Comparison of ENCODE assay signal across 8 mouse cellular contexts in genomic region chr8:94172075-94172808, GRCm38 (mm10). TPM values are rescaled to one million over a fixed set of nuclear protein-coding genes. Genes with fewer than 3 reads are reported as not detected.
DNase-seq lines count a peak whose midpoint lies in the region; ATAC-seq and TF ChIP-seq lines count a peak whose summit lies in the region.

Mt2 (plus strand) TSS chr8:94172664.

- H3K4me1 ChIP-seq in embryonic facial prominence, embryonic 12.5 days = peaks cover 16% of the 10 kb centered on the region; the same call in 1 of the 2 replicates
- peaks cover 5% of the 10 kb centered on the region for H3K4me1 ChIP-seq in heart, adult 2 months (ENCODE audit: control insufficient read depth, insufficient read depth, low read length)
- no peaks in the 10 kb centered on the region for H3K4me1 ChIP-seq in kidney, adult 2 months (ENCODE audit: control insufficient read depth, insufficient read depth, low read length)
- H3K4me1 ChIP-seq in limb, embryonic 15.5 days = peaks cover 22% of the 10 kb centered on the region
- peaks cover 19% of the 10 kb centered on the region for H3K4me1 ChIP-seq in midbrain, embryonic 16.5 days (ENCODE audit: control insufficient read depth, insufficient read depth, low read length)
- peaks cover 13% of the 10 kb centered on the region for H3K4me1 ChIP-seq in stomach, embryonic 16.5 days (ENCODE audit: control insufficient read depth, insufficient read depth, low read length)

- H3K79me2 ChIP-seq in heart, adult 2 months (replicated peaks; ENCODE audit: control insufficient read depth, insufficient read depth, low read length) = no peaks in the 10 kb centered on the region

- WGBS in embryonic facial prominence, embryonic 12.5 days = 1% methylated on average over 56 of the region's 56 CpGs
- 1% methylated on average over 56 of the region's 56 CpGs for WGBS in heart, adult 2 months
- whole genome bisulfite sequencing in kidney, adult 2 months = under 1% methylated on average over 56 of the region's 56 CpGs
- WGBS in limb, embryonic 15.5 days = under 1% methylated on average over 55 of the region's 56 CpGs
- WGBS in midbrain, embryonic 16.5 days = under 1% methylated on average over 56 of the region's 56 CpGs
- under 1% methylated on average over 56 of the region's 56 CpGs for WGBS in stomach, embryonic 16.5 days

- no peak within 1 kb of the TSS for H3K27ac ChIP-seq in embryonic facial prominence, embryonic 12.5 days
- H3K27ac ChIP-seq in heart, adult 2 months = peak within 1 kb of the TSS; percentile 57
- H3K27ac ChIP-seq in kidney, adult 2 months (ENCODE audit: insufficient read depth, low read depth, low read length) = peak within 1 kb of the TSS; percentile 34
- H3K27ac ChIP-seq in limb, embryonic 15.5 days = 0 out of 2 replicates have a peak within 1 kb of the TSS, but pooled peaks have one; percentile 13
- no peak within 1 kb of the TSS for H3K27ac ChIP-seq in midbrain, embryonic 16.5 days (ENCODE audit: low read length)
- H3K27ac ChIP-seq in stomach, embryonic 16.5 days (ENCODE audit: low read length) = peak within 1 kb of the TSS; percentile 86

- intact Hi-C loops in heart, adult 2 months (cut with DNase I) = no loop called here

- no peak for TF ChIP-seq POLR2A in heart, adult 2 months (IDR thresholded peaks at IDR 0.05; ENCODE audit: insufficient read depth, low read depth, low read length)
- TF ChIP-seq POLR2A in kidney, adult 2 months (IDR thresholded peaks at IDR 0.05; ENCODE audit: low read depth, low read length) = peak; percentile 43

- peak within 1 kb of the TSS; percentile 45 for H3K4me3 ChIP-seq in embryonic facial prominence, embryonic 12.5 days
- H3K4me3 ChIP-seq in heart, adult 2 months = peak within 1 kb of the TSS; percentile 57
- peak within 1 kb of the TSS; percentile 39 for H3K4me3 ChIP-seq in kidney, adult 2 months (ENCODE audit: insufficient read depth, low read depth, low read length)
- peak within 1 kb of the TSS; percentile 48 for H3K4me3 ChIP-seq in limb, embryonic 15.5 days
- peak within 1 kb of the TSS; percentile 49 for H3K4me3 ChIP-seq in midbrain, embryonic 16.5 days (ENCODE audit: low read depth, low read length)
- peak within 1 kb of the TSS; percentile 56 for H3K4me3 ChIP-seq in stomach, embryonic 16.5 days (replicated peaks; ENCODE audit: low read length)

- no peaks in the 10 kb centered on the region for H3K36me3 ChIP-seq in embryonic facial prominence, embryonic 12.5 days
- no peaks in the 10 kb centered on the region for H3K36me3 ChIP-seq in heart, adult 2 months (ENCODE audit: control insufficient read depth, insufficient read depth, low read length)
- no peaks in the 10 kb centered on the region for H3K36me3 ChIP-seq in kidney, adult 2 months (ENCODE audit: control insufficient read depth, insufficient read depth, low read length)
- H3K36me3 ChIP-seq in limb, embryonic 15.5 days = no peaks in the 10 kb centered on the region
- no peaks in the 10 kb centered on the region for H3K36me3 ChIP-seq in midbrain, embryonic 16.5 days (ENCODE audit: control insufficient read depth, insufficient read depth, low read length)
- no peaks in the 10 kb centered on the region for H3K36me3 ChIP-seq in stomach, embryonic 16.5 days (ENCODE audit: control insufficient read depth, insufficient read depth, low read length)

- no peaks in the 10 kb centered on the region for H3K9me3 ChIP-seq in embryonic facial prominence, embryonic 12.5 days
- H3K9me3 ChIP-seq in limb, embryonic 15.5 days = no peaks in the 10 kb centered on the region
- no peaks in the 10 kb centered on the region for H3K9me3 ChIP-seq in midbrain, embryonic 16.5 days (replicated peaks; ENCODE audit: control insufficient read depth, low read length, poor library complexity, severe bottlenecking)
- no peaks in the 10 kb centered on the region for H3K9me3 ChIP-seq in stomach, embryonic 16.5 days (replicated peaks; ENCODE audit: control insufficient read depth, low read length)

- TF ChIP-seq EP300 in heart, adult 2 months (IDR thresholded peaks at IDR 0.05; ENCODE audit: insufficient read depth, low read depth, low read length) = 0 out of 2 replicates have a peak, but pooled peaks have one; percentile 53

- DNase-seq in B cell, adult 2 months = peak; percentile 23 to 33
- peak; percentile 85 for DNase-seq in adrenal gland, postnatal 10 days
- peak; percentile 77 to 80 for DNase-seq in heart, adult 2 months
- peak; percentile 71 for DNase-seq in kidney, adult 2 months

- peaks cover 81% of the 10 kb centered on the region for H3K27me3 ChIP-seq in embryonic facial prominence, embryonic 12.5 days
- no peaks in the 10 kb centered on the region for H3K27me3 ChIP-seq in heart, adult 2 months (ENCODE audit: control insufficient read depth, insufficient read depth, low read length)
- H3K27me3 ChIP-seq in kidney, adult 2 months (replicated peaks; ENCODE audit: control insufficient read depth, insufficient read depth, low read length) = no peaks in the 10 kb centered on the region
- H3K27me3 ChIP-seq in limb, embryonic 15.5 days = peaks cover 79% of the 10 kb centered on the region
- H3K27me3 ChIP-seq in midbrain, embryonic 16.5 days (ENCODE audit: control insufficient read depth, insufficient read depth, low read depth, low read length) = peaks cover 52% of the 10 kb centered on the region
- peaks cover 30% of the 10 kb centered on the region for H3K27me3 ChIP-seq in stomach, embryonic 16.5 days (ENCODE audit: control insufficient read depth, insufficient read depth, low read length)

- no peak for TF ChIP-seq CTCF in heart, adult 2 months (IDR thresholded peaks at IDR 0.05)
- TF ChIP-seq CTCF in kidney, adult 2 months (conservative IDR thresholded peaks at IDR 0.05; ENCODE audit: insufficient read depth, insufficient read length, low read depth, low read length) = no peak

- peak within 1 kb of the TSS; percentile 37 for H3K9ac ChIP-seq in embryonic facial prominence, embryonic 12.5 days
- H3K9ac ChIP-seq in heart, adult 2 months (ENCODE audit: low read depth, low read length) = peak within 1 kb of the TSS; percentile 62
- H3K9ac ChIP-seq in limb, embryonic 15.5 days = peak within 1 kb of the TSS; percentile 33; the same call in 1 of the 2 replicates
- peak within 1 kb of the TSS; percentile 64 for H3K9ac ChIP-seq in midbrain, embryonic 16.5 days (ENCODE audit: low read depth, low read length)
- H3K9ac ChIP-seq in stomach, embryonic 16.5 days (ENCODE audit: low read length) = peak within 1 kb of the TSS; percentile 70

- H3K4me2 ChIP-seq in embryonic facial prominence, embryonic 12.5 days (replicated peaks) = peak within 1 kb of the TSS; percentile 90
- peak within 1 kb of the TSS; percentile 94 for H3K4me2 ChIP-seq in limb, embryonic 15.5 days
- H3K4me2 ChIP-seq in midbrain, embryonic 16.5 days (ENCODE audit: low read length) = peak within 1 kb of the TSS; percentile 95
- peak within 1 kb of the TSS; percentile 87 for H3K4me2 ChIP-seq in stomach, embryonic 16.5 days (ENCODE audit: low read depth, low read length)

- 0 out of 2 replicates have a peak, but pooled peaks have one; percentile 17 for ATAC-seq in embryonic facial prominence, embryonic 12.5 days (ENCODE audit: insufficient number of reproducible peaks, insufficient read depth, low FRiP score, low TSS enrichment)
- ATAC-seq in limb, embryonic 15.5 days (ENCODE audit: insufficient number of reproducible peaks, low FRiP score, low TSS enrichment, low read depth) = 0 out of 2 replicates have a peak, but pooled peaks have one; percentile 33
- peak; percentile 59; the same call in 1 of the 2 replicates for ATAC-seq in midbrain, embryonic 16.5 days
- peak; percentile 91 for ATAC-seq in stomach, embryonic 16.5 days (ENCODE audit: insufficient read depth, low FRiP score)

RNA-seq across cellular contexts. Expression of gene Mt2, which starts in this region (rescaled TPM):
- total RNA-seq in adrenal gland, postnatal 10 days (2021) = 100 to 1,000 TPM in 1 of 2 experiments, 10 to 100 TPM in 1; 67.8 to 348 TPM
- 28.6 and 37.7 TPM in 2 replicates for polyA plus RNA-seq in embryonic facial prominence, embryonic 12.5 days (2016; fragmentation: Nextera tagmentation; extraction: Ambion mirVana)
- total RNA-seq in heart, adult 2 months (2021) = 10 to 100 TPM; 51.8 to 74.4 TPM
- 15.6 and 32.2 TPM in 2 replicates for polyA plus RNA-seq in heart, adult 2 months (2012; rRNA removed)
- 57.6 and 80.2 TPM in 2 replicates for polyA plus RNA-seq in kidney, adult 2 months (2012; rRNA removed)
- polyA plus RNA-seq in limb, embryonic 15.5 days (2015; fragmentation: Nextera tagmentation; extraction: Ambion mirVana) = 57.2 and 59.8 TPM in 2 replicates
- 11.5 and 17.9 TPM in 2 replicates for polyA plus RNA-seq in midbrain, embryonic 16.5 days (2015; fragmentation: Nextera tagmentation; extraction: Ambion mirVana)
- polyA plus RNA-seq in stomach, embryonic 16.5 days (2015; fragmentation: Nextera tagmentation; extraction: Ambion mirVana) = 524 and 598 TPM in 2 replicates

Comparison
In these comparisons a context has a peak if more than half of its experiments do, and no peak if none do; other contexts are left out.
1. DNase-seq: peak in every context shown above with its lines; median percentile 85 in adrenal gland, postnatal 10 days; 78 in heart, adult 2 months; 71 in kidney, adult 2 months; 28 in B cell, adult 2 months.
2. ATAC-seq: peak in every context shown above with its lines; median percentile 91 in stomach, embryonic 16.5 days; 59 in midbrain, embryonic 16.5 days; 33 in limb, embryonic 15.5 days; 17 in embryonic facial prominence, embryonic 12.5 days.
3. H3K27ac ChIP-seq: peak in heart, adult 2 months (single experiment), kidney, adult 2 months (single experiment), limb, embryonic 15.5 days (single experiment) and stomach, embryonic 16.5 days (single experiment); none in embryonic facial prominence, embryonic 12.5 days (single experiment) and midbrain, embryonic 16.5 days (single experiment).
4. Peak in every context shown above with its lines, with median percentiles within 50 percentile points of each other: H3K4me2 ChIP-seq, H3K4me3 ChIP-seq and H3K9ac ChIP-seq.